Mouse (Mus musculus): ENCODE data around the gene Epc2.
A peak's percentile ranks its signal among the peaks of the same experiment; 100 is the strongest.
"Not testable (repeated sequence)": the region's sequence is repeated elsewhere in the genome, so short reads cannot be mapped to it uniquely, and the experiment has no call there.

Gene Epc2

GRCm38 (mm10) chr2:49471641-49472355 lies 20.5 kb downstream of the Epc2 start:
- DNase-seq (ENCODE audit: low spot score), result no peak

GRCm38 (mm10) chr2:49472443-49472842 lies 21.2 kb downstream of the Epc2 start:
- no peak for DNase-seq (ENCODE audit: low spot score)

GRCm38 (mm10) chr2:49482146-49482545 lies 30.9 kb downstream of the Epc2 start:
- no peak for DNase-seq (ENCODE audit: low spot score)

GRCm38 (mm10) chr2:49483382-49483781 lies 32.1 kb downstream of the Epc2 start:
- no peak for DNase-seq (ENCODE audit: low spot score)

GRCm38 (mm10) chr2:49501435-49501834 lies 50.1 kb downstream of the Epc2 start:
- no peak for DNase-seq (ENCODE audit: low spot score)

- DNase-seq (ENCODE audit: low spot score), result peak; percentile 23
Measured at GRCm38 (mm10) chr2:49503596-49503995, 52.3 kb downstream of the Epc2 start.

- not testable (repeated sequence) for DNase-seq (ENCODE audit: low spot score)
Measured at GRCm38 (mm10) chr2:49505151-49505550, 53.9 kb downstream of the Epc2 start.

GRCm38 (mm10) chr2:49510832-49511231 lies 59.5 kb downstream of the Epc2 start:
- no peak for DNase-seq (ENCODE audit: low spot score)

GRCm38 (mm10) chr2:49516011-49516410 lies 64.7 kb downstream of the Epc2 start:
- no peak for DNase-seq (ENCODE audit: low spot score)

GRCm38 (mm10) chr2:49520409-49520808 lies 69.1 kb downstream of the Epc2 start:
- DNase-seq (ENCODE audit: low spot score), result no peak

- DNase-seq (ENCODE audit: low spot score), result no peak
Measured at GRCm38 (mm10) chr2:49520989-49521388, 69.7 kb downstream of the Epc2 start.

- no peak for DNase-seq (ENCODE audit: low spot score)
Measured at GRCm38 (mm10) chr2:49521564-49521963, 70.3 kb downstream of the Epc2 start.

GRCm38 (mm10) chr2:49522578-49522977 lies 71.3 kb downstream of the Epc2 start:
- DNase-seq (ENCODE audit: low spot score), result no peak

- no peak for DNase-seq (ENCODE audit: low spot score)
Measured at GRCm38 (mm10) chr2:49537147-49537546, 85.9 kb downstream of the Epc2 start.

GRCm38 (mm10) chr2:49538056-49538455 lies 86.8 kb downstream of the Epc2 start:
- DNase-seq (ENCODE audit: low spot score), result no peak

GRCm38 (mm10) chr2:49539745-49540144 lies 88.5 kb downstream of the Epc2 start:
- DNase-seq (ENCODE audit: low spot score), result no peak

- DNase-seq (ENCODE audit: low spot score), result no peak
Measured at GRCm38 (mm10) chr2:49547813-49548212, 96.5 kb downstream of the Epc2 start.

GRCm38 (mm10) chr2:49548492-49548891 lies 97.2 kb downstream of the Epc2 start:
- DNase-seq (ENCODE audit: low spot score), result no peak

GRCm38 (mm10) chr2:49553096-49553495 lies 101.8 kb downstream of the Epc2 start:
- DNase-seq (ENCODE audit: low spot score), result no peak

- DNase-seq (ENCODE audit: low spot score), result no peak
Measured at GRCm38 (mm10) chr2:49557339-49557738, 106.1 kb downstream of the Epc2 start.

- DNase-seq (ENCODE audit: low spot score), result no peak
Measured at GRCm38 (mm10) chr2:49558361-49558760, 107.1 kb downstream of the Epc2 start.

- DNase-seq (ENCODE audit: low spot score), result no peak
Measured at GRCm38 (mm10) chr2:49562688-49563350, 111.5 kb downstream of the Epc2 start.

- peak; percentile 63 for DNase-seq (ENCODE audit: low spot score)
Measured at GRCm38 (mm10) chr2:49569862-49570777, 118.8 kb downstream of the Epc2 start.
